Mouse (Mus musculus): ENCODE results near the gene Cer1. TPM values are rescaled to one million over a fixed set of nuclear protein-coding genes. Genes with fewer than 3 reads are reported as not detected.

The Cer1 gene
- polyA plus RNA-seq, 1 experiment from 2014 or later: 0.05 TPM

DNA sequence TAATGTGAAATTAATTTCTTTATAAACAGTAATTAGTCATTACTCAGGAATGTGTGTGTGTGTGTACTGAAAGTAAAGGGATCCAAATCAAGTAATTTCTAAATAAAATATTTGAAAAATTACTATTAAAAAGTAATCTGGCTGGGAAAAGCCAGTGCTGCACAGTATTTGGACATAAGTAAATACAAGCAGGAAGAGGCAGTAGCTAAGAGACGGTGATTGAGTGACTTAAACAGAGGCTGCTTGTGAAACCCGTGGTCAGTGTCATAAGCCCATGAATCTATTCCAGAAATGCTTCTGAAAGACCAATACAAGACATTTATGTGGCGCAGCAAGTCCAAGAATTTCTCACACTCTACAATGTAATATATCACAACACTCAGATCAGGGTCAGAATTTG, 3.6 kb downstream of the Cer1 start:
- H3K4me3 ChIP-seq (ENCODE audit: low read depth, low read length): no peak overlapping the region
- ATAC-seq (ENCODE audit: low FRiP score, low TSS enrichment): no peak
- no peaks in the 10 kb centered on the region for H3K27me3 ChIP-seq (ENCODE audit: control insufficient read depth, insufficient read depth, low read length)
- no peaks in the 10 kb centered on the region for H3K4me1 ChIP-seq (replicated peaks; ENCODE audit: control insufficient read depth, insufficient read depth)
- TF ChIP-seq EP300 (optimal IDR thresholded peaks at IDR 0.05) (no peak), CTCF (IDR thresholded peaks at IDR 0.05; ENCODE audit: low read depth) (no peak)
- no peak for DNase-seq (ENCODE audit: low spot score)
- H3K36me3 ChIP-seq (ENCODE audit: control insufficient read depth, insufficient read depth, low read length): no peaks in the 10 kb centered on the region
- H3K27ac ChIP-seq (replicated peaks): no peak overlapping the region
- WGBS: 40% methylated on average over 3 of the region's 3 CpGs
- H3K9me3 ChIP-seq (ENCODE audit: control insufficient read depth, low read length): no peaks in the 10 kb centered on the region
- H3K4me2 ChIP-seq (replicated peaks; ENCODE audit: low read depth): no peak overlapping the region
- H3K9ac ChIP-seq (ENCODE audit: low read length): no peak overlapping the region

GRCm38 (mm10) chr4:82880243-82880642, 4.7 kb downstream of the Cer1 start:
- no peak for TF ChIP-seq CTCF (IDR thresholded peaks at IDR 0.05; ENCODE audit: low read depth)
- TF ChIP-seq EP300 (optimal IDR thresholded peaks at IDR 0.05): no peak
- no peaks in the 10 kb centered on the region for H3K4me1 ChIP-seq (replicated peaks; ENCODE audit: control insufficient read depth, insufficient read depth)
- no peak overlapping the region for H3K9ac ChIP-seq (ENCODE audit: low read length)
- H3K4me2 ChIP-seq (replicated peaks; ENCODE audit: low read depth): no peak overlapping the region
- WGBS: 75% methylated on average over 2 of the region's 2 CpGs
- no peaks in the 10 kb centered on the region for H3K9me3 ChIP-seq (ENCODE audit: control insufficient read depth, low read length)
- no peak overlapping the region for H3K27ac ChIP-seq (replicated peaks)
- ATAC-seq (ENCODE audit: low FRiP score, low TSS enrichment) (no peak), DNase-seq (ENCODE audit: low spot score) (no peak)
- H3K36me3 ChIP-seq (ENCODE audit: control insufficient read depth, insufficient read depth, low read length): no peaks in the 10 kb centered on the region
- no peak overlapping the region for H3K4me3 ChIP-seq (ENCODE audit: low read depth, low read length)
- H3K27me3 ChIP-seq (ENCODE audit: control insufficient read depth, insufficient read depth, low read length): no peaks in the 10 kb centered on the region

DNA sequence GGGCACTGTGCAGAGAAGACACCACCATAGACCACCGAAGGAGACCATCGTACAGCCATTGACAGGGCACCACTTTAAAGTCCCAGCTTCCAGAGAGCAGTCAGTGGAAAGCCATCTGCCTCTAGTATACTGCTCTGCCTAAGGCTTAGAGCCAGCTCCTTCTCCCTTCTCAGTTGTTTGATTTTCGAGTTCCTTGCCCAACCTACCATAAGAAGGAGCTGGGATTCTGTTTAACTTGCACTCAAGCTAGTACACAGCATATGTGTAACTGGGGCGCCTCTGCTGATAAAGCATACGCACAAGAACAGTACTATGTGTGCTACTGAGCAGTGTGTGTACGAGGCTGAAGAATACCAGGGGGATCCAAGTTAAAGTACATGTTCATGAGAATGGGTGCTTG, 5.8 kb downstream of the Cer1 start:
- H3K4me3 ChIP-seq (ENCODE audit: low read depth, low read length): no peak overlapping the region
- 60% methylated on average over 6 of the region's 6 CpGs for WGBS
- no peak overlapping the region for H3K9ac ChIP-seq (ENCODE audit: low read length)
- no peak for DNase-seq (ENCODE audit: low spot score)
- no peaks in the 10 kb centered on the region for H3K36me3 ChIP-seq (ENCODE audit: control insufficient read depth, insufficient read depth, low read length)
- no peaks in the 10 kb centered on the region for H3K4me1 ChIP-seq (replicated peaks; ENCODE audit: control insufficient read depth, insufficient read depth)
- no peaks in the 10 kb centered on the region for H3K9me3 ChIP-seq (ENCODE audit: control insufficient read depth, low read length)
- H3K4me2 ChIP-seq (replicated peaks; ENCODE audit: low read depth): no peak overlapping the region
- no peak for ATAC-seq (ENCODE audit: low FRiP score, low TSS enrichment)
- TF ChIP-seq EP300 (optimal IDR thresholded peaks at IDR 0.05): no peak
- no peaks in the 10 kb centered on the region for H3K27me3 ChIP-seq (ENCODE audit: control insufficient read depth, insufficient read depth, low read length)
- H3K27ac ChIP-seq (replicated peaks): no peak overlapping the region

DNA sequence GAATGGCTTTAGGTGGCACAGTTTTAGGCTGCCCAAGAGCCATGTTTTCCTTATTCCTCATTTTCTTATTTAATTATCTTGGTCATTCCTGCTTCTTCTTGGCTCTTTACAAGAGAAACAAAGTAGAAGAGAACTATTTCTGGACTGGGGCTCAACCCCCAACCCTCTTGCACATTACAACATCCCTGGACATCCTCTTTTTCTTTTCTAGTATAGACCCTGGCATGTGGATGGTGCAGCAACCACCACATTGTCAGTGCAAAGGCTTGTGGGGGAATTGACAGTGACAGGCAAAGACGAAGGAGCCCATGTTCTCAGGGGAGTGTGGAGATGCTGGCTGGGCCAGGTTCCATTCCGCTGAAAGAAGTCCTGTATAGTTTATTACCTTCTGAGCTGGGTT, 8.3 kb downstream of the Cer1 start:
- no peak for TF ChIP-seq CTCF (IDR thresholded peaks at IDR 0.05; ENCODE audit: low read depth)
- no peak for TF ChIP-seq EP300 (optimal IDR thresholded peaks at IDR 0.05)
- H3K27ac ChIP-seq (replicated peaks): no peak overlapping the region
- no peaks in the 10 kb centered on the region for H3K4me1 ChIP-seq (replicated peaks; ENCODE audit: control insufficient read depth, insufficient read depth)
- ATAC-seq (ENCODE audit: low FRiP score, low TSS enrichment) (no peak), DNase-seq (ENCODE audit: low spot score) (no peak)
- H3K27me3 ChIP-seq (ENCODE audit: control insufficient read depth, insufficient read depth, low read length): no peaks in the 10 kb centered on the region
- no peak overlapping the region for H3K9ac ChIP-seq (ENCODE audit: low read length)
- H3K4me2 ChIP-seq (replicated peaks; ENCODE audit: low read depth): no peak overlapping the region
- H3K9me3 ChIP-seq (ENCODE audit: control insufficient read depth, low read length): no peaks in the 10 kb centered on the region
- no peak overlapping the region for H3K4me3 ChIP-seq (ENCODE audit: low read depth, low read length)
- no peaks in the 10 kb centered on the region for H3K36me3 ChIP-seq (ENCODE audit: control insufficient read depth, insufficient read depth, low read length)
- 88% methylated on average over 2 of the region's 2 CpGs for WGBS

DNA sequence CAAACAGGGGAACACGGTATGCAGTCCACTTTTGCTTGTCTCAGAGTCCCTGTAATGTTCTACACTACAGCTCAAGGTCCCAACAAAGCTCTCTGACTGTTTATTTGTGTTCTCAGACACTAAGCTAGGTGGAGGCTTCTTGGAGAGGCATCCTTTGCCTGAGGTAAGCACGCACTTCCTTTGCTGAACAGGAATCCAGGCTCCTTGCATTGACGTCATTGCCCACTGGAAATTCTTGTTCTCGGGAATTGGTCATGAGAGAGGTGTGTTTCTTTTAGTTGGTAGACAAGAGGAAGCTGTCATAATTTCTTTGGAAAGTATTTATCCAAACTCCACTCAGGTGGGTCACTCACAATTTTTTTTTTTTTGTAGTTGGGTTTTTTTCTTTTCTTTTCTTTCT, 9.4 kb downstream of the Cer1 start:
- Histone ChIP-seq H3K9ac (ENCODE audit: low read length) (no peak overlapping the region), H3K9me3 (ENCODE audit: control insufficient read depth, low read length) (no peaks in the 10 kb centered on the region), H3K4me2 (replicated peaks; ENCODE audit: low read depth) (no peak overlapping the region), H3K27ac (replicated peaks) (no peak overlapping the region), H3K4me1 (replicated peaks; ENCODE audit: control insufficient read depth, insufficient read depth) (no peaks in the 10 kb centered on the region), H3K4me3 (ENCODE audit: low read depth, low read length) (no peak overlapping the region), H3K36me3 (ENCODE audit: control insufficient read depth, insufficient read depth, low read length) (no peaks in the 10 kb centered on the region), H3K27me3 (ENCODE audit: control insufficient read depth, insufficient read depth, low read length) (no peaks in the 10 kb centered on the region)
- 47% methylated on average over 4 of the region's 4 CpGs for WGBS
- no peak for TF ChIP-seq CTCF (IDR thresholded peaks at IDR 0.05; ENCODE audit: low read depth)
- no peak for TF ChIP-seq EP300 (optimal IDR thresholded peaks at IDR 0.05)
- DNase-seq (ENCODE audit: low spot score) (no peak), ATAC-seq (ENCODE audit: low FRiP score, low TSS enrichment) (no peak)

GRCm38 (mm10) chr4:82874791-82875190, 10.2 kb downstream of the Cer1 start:
- Histone ChIP-seq H3K27ac (replicated peaks) (no peak overlapping the region), H3K4me2 (replicated peaks; ENCODE audit: low read depth) (no peak overlapping the region), H3K4me1 (replicated peaks; ENCODE audit: control insufficient read depth, insufficient read depth) (no peaks in the 10 kb centered on the region), H3K27me3 (ENCODE audit: control insufficient read depth, insufficient read depth, low read length) (no peaks in the 10 kb centered on the region), H3K4me3 (ENCODE audit: low read depth, low read length) (no peak overlapping the region), H3K9me3 (ENCODE audit: control insufficient read depth, low read length) (no peaks in the 10 kb centered on the region), H3K36me3 (ENCODE audit: control insufficient read depth, insufficient read depth, low read length) (no peaks in the 10 kb centered on the region), H3K9ac (ENCODE audit: low read length) (no peak overlapping the region)
- WGBS: 71% methylated on average over 4 of the region's 4 CpGs
- TF ChIP-seq CTCF (IDR thresholded peaks at IDR 0.05; ENCODE audit: low read depth): no peak
- DNase-seq (ENCODE audit: low spot score) (no peak), ATAC-seq (ENCODE audit: low FRiP score, low TSS enrichment) (no peak)
